Mouse (Mus musculus) cerebellum, adult 18-20 months (tissue): ENCODE results near the gene Cpt1c.

Experiments
- DNase-seq, 2 experiments: peaks; one replicate each; pipeline ENCODE4 v3.0.0; 2021

Cpt1c gene

DNA sequence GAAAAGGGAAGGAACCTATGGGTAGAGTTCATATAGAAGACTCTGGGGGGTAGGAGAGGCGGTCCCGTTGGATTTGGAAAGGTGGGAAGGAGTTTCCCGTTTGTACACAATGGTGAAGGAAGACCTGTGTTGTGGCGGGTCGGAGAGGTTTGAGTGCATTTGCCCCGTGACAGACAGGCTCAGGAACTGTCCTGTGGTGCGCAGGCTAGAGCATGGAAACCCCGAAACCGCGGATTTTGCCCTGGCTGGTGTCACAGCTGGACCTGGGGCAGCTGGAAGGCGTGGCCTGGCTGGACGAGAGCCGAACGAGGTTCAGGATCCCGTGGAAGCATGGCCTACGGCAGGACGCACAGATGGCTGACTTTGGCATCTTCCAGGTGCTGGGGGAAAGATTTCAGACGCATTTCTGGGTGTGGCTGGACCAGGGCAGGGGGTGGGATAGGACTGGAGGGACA lies 23.9 kb upstream of the Cpt1c start, which contains the start of gene Bcl2l12:
Gene Bcl2l12, minus strand, starts transcription at position 212 of the 455 bp plus-strand sequence.
- peak in 1 of 2 experiments; percentile 52 for DNase-seq

DNA sequence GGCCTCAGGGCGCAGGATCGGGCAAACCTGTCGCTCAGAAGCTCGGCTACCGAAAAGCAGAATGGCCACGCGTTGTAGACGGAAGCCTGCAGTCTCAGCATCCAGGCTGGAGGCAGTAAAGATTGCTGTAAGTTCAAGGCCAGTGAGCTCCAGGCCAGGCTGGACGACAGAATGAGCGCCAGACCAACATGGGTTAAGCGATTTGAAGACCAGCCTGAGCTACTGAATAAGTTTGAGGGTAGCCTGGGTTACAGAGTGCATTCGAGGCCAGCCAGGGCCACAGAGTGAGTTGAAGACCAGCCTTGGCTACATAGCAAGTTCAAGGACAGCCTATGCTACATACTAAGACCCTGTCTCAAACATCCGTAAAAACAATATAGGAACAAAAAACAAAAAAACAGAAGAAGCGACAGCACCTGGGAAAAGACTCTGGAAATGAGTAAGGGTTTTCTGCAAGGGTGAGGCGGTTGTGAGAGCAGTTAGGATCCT lies 23.3 kb upstream of the Cpt1c start:
- no peak for DNase-seq

DNA sequence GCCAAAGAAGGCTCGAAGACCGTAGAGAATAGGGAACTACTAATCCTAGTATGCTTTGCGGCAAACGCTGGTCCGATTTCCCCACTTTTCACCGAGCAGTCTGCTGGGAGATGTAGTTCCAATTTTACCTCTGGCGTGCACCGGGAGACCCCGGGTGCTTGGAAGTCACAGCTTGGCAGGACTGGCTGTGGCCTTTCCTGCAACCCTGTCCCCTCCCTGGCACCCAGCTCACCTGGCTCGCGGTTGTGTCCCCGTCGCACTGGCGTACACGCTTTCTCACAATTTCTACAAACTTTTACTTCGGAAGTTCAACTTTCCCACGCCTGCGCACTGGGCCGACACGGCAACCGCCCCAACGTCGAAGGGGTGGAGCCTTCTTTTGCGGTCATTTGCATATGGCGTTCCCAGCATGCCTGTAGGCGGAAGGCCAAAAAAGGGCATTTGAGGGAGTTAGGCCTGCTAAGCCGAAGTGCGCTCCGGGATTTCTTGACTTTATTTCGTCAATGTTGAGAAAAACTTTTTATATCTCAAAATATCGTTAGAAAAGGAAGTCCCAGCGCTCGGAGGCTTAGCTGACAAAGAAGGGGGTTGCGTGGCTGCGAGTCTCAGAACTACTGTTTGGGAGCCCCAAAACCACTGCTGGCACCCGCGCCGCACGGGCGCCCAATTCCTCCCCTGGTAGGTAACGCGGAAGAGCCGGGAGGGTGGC lies 22.7 kb upstream of the Cpt1c start, which contains the start of gene Irf3:
Gene Irf3, plus strand, starts transcription at position 418 of the 709 bp plus-strand sequence.
- DNase-seq: peak; percentile 96 to 98

DNA sequence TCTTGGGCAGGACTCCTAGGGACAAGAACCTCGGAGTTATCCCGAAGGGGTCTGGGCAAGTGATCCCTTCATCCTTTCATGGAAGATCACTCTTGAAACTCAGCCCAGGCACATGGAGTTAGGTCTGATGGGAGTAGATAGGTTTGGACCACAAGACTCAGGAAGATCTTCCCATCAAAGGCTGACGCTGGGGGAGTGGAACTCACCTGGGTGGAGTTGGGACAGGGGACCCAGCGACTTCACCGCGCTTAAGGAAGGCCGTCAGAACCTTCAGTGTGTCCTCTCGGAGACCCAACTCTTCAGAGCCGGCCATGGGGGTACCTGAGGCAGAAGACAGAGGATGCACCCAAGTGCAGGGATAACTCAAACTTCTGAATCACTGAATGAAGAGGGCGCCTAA lies 22.0 kb upstream of the Cpt1c start:
- no peak for DNase-seq

DNA sequence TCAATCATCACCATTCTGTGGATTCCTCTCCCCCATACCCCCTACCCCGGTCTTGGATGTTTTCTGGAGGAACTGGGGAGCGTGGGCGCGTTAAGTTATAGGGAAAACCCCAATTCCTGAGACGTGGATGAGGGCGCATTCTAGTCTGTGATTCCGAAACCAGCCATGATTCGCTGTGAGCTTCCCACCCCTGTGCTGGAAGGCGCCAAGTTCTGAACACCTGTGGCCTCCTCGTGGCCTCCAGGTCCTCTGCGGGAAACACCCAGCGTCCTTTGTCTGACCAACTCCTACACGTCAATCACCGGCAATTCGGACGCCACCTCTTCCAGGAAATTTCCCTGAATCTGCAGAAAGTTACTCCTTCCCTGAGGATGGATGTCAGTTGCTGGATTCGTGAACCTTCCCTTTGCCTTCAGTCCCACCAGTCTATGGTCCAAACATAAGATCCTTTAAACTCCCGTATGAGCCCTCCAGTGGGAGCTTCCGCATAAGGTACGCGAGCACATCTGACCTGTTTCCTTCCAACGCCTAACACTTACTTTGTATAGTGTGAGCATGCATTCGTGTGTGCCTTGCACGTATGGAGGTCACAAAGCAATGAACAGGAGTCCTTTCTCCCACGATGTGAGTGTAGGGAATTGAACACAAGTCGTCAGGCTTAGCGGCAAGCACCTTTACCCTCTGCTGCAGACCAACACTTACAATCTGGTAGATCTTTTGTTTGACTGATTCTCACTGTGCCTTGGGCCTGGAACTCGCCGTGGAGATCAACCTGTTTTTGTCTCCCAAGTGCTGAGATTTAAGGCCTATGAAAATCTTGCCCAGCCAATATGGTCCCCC lies 12.4 kb upstream of the Cpt1c start:
- DNase-seq: no peak

DNA sequence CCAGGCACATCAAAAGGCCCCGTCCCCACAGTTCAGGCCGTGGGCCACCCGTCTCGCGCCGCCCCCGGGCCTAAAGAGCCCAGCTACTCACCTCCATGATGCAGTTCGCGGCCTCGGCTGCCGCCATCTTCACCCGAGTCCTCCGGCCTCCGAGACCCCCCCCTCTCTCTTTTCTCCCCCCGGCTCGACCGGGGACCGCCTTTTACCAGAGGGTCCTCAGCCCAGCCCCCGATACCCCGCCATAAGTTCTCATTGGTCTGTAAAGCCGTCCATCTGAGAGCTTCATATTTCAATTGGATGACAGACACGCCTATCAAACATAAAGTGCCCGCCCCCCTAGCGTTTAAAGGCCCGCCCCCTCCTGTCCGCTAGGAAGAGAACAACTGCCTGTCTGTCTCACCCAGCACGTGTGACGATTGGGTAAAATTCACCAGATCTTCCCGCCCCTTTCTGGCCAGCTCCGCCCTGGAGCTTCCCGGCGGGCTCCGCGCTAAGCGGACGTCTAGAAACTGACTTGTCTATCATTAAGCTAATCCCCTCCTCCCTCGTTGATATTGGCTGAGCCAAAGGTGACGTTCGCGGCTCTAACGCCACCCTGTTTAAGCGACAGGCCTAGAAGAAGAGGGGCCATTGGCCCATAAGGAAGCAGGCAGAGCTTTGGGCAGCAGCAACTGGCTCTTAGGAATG lies 11.7 kb upstream of the Cpt1c start, which contains the start of gene Prmt1:
Gene Prmt1, minus strand, starts transcription at position 377 of the 687 bp plus-strand sequence.
- peak; percentile 96 to 99 for DNase-seq

DNA sequence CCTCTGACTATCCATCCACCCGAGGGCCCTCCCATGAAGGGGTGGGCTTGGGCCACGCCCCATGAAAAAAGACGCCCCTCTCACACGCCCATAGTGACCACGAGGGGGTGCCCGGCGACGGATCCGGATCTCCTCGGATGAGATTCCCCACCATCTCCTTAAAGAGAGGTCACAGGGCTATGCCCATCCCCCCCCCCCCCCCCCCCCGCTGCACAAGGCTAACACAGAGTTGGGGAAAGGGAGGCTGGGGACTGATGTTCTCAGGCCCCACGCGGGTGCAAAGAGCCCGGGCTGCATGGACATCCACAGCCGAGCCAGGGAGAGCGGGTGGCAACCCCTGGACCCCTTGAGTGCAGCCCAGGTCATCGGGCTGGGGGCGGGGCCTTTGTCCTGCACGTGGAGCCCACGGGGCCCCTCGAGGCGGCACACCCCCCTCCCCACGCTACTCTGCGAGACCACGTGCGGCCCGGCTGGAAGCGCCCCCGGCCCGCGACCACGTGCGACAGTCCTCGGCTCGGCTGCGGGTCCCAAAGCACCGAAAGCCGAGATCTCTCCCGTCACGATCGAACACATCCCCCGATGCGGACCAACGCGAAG lies 11.0 kb upstream of the Cpt1c start:
- peak; percentile 61 to 66 for DNase-seq

DNA sequence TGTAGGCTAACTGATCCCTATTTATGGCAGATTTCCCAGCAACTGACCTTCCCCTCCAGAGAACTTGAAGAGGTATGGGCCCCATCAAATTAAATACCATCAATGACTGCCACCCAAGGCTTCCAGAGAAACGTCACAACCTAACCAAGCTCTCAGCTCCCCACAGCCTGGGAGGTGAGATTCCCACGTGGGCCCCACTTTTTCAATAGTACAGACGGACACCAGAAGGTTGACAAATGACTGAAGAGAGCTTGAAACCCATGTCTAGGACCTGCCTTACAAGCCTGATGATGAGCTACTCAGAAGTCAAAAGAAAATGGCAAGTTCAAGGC lies 10.1 kb upstream of the Cpt1c start:
- DNase-seq: no peak

DNA sequence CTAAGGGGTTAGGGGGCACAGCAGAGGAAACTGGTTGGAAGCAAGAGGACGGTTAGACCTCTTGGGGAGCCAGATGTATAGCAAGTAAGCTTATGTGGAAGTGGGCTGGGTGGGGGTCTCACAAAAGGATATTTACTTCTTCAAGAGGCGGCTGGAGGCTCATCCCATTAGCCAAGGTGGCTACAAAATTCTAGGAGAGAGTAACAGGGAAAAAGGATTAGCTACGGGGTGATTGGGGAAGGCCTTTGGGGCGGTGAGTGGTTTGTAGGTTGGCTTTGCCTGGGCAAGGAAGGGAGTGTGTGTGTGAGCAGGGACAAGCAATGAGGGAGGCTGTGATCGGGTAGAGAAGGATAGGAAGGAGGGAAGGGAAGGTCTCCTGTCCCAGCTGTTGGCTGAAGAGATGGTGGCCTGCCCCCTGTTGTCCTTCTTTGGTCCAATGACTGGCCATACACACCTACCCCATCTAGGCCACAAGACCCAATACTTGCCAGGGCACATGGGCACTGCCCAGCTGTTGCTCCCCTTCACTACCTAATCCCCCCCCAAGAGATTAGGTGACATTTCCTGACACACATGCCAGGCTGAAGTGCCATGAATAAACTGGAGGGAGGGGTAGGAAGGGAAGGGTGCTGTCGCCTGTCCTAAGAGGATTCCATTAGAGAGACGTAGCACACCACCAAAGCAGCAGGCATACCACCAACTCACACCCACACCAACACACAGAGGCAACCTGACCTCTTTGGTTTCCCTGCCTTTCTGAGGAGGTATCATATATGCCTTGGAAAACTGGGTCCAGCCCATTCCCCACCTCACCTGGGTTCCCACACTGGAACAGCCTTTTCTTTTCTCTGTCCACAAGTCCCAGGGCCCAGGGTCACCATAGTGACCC lies 9.5 kb upstream of the Cpt1c start:
- no peak for DNase-seq

DNA sequence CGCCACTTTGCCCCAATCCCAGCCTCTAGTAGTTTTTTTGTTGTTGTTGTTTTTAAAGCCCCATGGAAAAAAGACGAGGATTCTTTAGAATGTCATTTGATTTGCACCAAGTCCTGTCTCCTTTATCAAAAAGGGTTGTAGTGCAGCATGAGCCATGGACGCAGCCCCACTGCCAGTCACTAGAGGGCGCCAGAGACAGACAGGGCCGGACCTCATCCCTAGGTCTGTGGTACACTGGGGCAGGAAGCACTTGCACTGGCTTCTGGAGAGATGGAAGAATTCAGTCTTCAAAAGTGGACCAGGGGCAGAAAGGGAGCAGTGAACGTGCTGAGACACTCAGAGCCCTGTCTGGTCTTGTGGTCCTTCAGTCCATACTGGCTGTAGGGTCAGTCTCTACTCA lies 8.4 kb upstream of the Cpt1c start:
- DNase-seq: peak; percentile 88 to 89

DNA sequence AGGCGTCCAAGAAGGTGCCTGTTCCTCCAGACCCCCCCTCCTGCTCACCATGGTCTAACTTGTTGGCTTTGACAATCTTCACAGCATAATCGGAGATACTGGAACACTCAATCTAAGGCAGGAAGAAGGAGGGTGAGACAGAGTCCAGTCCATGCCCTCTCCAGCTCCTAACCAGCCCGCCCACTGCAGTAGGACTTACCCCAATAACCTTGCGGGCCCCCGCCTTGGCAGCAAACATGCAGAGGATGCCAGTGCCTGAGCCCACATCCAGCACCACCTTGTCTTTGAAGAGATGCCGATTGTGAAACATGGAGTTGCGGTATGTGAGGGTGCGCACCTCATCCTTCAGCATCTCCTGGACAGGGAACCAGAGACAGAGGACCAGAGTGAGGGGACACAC lies 6.9 kb upstream of the Cpt1c start:
- no peak for DNase-seq

DNA sequence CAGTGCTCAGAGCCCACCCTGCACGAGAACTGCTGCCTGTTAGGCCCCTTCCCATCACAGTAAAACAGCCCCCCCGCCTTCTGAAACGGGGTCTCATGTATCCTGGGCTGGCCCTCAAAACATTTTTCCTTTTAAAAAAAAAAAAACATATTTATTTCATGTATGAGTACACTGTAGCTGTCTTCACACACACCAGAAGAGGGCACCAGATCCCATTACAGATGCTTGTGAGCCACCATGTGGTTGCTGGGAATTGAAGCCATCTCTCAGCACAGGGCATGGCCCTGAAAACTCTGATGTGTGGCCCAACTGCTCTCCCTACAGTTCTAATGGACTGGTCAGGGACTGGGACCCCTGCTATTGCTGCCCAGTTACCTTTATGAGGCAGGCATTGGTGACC lies 3.6 kb upstream of the Cpt1c start:
- DNase-seq: no peak

DNA sequence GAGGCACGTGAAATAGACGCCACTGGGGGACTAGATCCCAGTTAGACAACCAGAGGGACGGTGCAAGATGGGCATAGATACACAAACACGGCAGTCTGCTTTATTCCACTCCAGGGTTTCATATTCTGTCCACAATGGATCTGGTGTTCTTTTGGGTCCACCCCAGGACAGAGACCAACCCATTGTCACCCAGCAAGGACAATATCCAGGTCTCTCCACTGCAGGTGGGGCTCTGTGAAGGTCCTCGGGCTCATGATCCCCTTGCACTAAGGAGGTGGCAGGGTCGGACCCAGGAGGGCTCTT lies 417 bp upstream of the Cpt1c start:
- DNase-seq: peak in 1 of 2 experiments; percentile 38

DNA sequence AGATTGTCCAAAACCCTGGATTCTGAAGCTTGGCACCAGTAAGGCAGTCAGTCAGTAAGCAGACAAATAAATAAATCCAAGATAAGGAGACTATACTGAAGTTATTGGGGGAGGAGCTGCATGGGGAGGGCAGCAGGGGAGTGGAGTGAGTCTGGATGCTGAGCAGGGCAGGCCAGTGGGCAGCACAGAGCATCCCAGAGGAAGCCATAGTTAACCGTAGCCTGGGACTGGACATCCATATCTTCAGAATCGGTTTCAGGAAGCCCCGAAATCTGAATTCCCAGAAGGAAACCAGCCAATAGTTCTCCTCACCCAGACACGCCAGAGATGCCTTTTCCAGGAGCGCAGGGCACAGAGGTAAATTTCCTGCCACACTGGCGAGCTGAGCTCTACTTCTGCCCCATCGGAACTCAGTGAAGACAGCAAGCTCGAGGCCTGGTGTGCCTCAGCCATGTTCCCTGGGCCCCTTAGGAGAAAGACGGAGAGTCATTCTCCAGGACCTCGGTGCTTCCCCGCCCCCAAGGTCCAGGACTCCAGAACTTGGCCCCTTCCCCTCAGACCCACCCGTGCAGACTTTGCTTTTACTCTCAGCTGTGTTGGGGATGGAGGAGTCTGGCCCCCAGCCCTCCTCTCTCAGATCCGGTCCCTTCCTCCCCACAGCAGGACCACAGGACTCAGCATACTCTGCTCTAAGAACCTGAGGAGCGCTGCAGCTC lies 1.1 kb downstream of the Cpt1c start:
- DNase-seq: peak in 1 of 2 experiments; percentile 47

DNA sequence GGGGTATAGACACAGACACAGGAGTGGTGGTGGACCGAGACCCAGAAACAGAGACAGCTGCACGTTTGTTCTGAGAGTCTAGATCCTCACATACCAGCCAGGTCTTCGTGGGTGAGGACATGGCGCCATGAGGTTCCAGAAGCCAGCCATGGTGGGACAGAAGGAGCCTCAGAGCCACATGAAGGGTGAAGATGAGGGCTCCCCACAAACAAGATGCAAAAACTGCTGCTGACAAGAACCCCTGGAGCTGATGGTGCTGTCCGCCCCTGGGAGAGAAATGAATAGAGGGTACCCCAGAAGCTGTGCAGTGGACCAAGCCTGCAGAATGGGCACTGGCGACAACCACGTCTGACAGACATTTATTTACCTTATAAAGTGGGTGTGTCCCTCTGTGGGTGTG lies 3.5 kb downstream of the Cpt1c start:
- DNase-seq: no peak

DNA sequence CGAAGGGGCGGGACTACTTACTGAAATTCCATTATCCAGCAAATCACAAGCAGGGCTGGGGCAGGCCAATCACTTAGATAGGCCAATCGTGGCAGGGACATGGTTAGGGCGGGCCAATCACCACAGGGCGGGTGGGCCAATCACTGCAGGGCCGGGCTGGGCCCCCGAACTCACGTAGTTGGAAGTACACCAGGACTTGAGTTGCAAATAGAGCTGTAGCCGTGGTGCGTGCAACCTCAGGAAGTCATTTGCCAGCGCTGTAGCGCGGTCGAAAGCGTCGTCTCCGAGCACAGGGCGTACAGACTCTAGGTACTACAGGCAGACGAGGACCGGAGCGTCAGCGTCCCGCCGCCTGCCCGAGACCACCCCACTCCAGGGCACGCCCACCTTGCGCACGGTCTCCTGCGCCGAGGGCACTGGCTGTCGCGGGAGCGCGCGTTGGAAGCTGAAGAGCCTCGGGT lies 4.4 kb downstream of the Cpt1c start:
- DNase-seq: peak; percentile 76 to 87

DNA sequence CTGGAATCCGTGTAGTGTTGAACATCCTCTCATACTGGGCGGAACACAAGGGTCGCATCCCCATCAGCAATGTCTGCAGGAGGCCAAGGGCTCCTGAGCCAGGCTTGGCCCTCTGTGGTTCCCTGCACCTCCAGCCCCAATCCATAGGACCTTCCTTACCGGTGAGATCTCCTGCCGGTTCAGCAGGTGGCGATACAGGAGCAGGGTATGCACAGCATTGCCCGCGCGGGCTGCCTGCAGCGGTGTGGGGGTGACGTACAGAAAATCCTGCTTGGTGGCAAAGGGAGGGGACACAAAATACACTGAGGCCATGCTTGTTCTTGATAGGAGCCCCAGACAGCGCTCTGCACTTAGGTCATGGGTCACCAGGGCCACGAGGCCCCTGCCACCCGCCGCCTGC lies 8.0 kb downstream of the Cpt1c start:
- no peak for DNase-seq

DNA sequence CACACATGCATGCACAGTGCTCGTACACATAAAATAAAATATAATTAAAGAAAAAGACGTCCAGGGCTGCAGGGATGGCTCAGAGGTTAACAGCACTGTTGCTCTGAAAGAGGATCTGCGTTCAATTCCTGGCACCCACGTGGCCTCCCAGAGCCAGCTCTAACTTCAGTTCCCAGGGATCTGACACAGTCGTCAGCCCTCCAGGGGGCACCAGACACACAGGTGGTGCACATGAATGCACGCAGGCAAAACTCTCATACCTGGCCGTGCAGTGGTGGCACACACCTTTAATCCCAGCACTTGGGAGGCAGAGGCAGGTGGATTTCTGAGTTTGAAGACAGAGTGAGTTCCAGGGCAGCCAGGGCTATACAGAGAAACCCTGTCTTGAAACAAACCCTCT lies 8.7 kb downstream of the Cpt1c start:
- DNase-seq: no peak

DNA sequence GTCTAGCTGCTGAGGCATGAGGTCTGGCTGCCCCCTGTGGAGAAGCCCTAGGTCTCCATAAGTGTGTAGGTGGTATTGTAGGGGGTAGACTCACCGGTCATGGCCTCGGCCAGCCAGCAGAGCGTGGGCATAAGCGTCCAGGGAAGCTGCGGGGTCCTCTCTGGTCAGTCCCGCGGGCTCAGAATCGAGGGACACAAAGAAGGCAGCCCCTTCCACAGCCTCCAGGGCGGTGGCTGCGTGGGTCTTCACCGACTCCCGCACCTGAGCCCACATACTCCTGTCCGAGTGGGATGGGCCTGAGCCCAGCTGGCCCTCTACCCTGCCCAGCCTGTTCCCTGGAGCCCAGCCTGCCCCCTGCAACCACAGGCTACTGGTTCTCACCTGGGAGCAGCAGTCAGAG lies 9.7 kb downstream of the Cpt1c start:
- DNase-seq: no peak

DNA sequence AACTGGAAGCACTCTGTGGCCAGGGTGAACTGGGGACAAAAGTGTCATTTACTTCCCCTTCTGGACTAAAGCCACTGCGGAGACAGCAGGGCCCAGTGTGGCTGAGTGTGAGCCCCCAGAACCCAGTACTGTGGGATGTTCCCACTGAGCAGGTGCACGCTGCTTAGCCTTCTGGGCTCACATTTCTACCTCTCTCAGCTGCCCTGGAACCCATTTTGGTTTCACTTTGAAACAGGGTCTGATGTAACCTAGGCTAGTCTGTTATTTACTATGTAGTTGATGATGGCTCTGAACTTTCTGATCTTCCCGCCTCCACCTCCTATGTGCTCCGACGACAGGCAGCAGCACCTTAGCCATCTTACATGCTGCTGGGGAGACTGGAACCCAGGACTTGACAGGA lies 11.8 kb downstream of the Cpt1c start:
- no peak for DNase-seq

DNA sequence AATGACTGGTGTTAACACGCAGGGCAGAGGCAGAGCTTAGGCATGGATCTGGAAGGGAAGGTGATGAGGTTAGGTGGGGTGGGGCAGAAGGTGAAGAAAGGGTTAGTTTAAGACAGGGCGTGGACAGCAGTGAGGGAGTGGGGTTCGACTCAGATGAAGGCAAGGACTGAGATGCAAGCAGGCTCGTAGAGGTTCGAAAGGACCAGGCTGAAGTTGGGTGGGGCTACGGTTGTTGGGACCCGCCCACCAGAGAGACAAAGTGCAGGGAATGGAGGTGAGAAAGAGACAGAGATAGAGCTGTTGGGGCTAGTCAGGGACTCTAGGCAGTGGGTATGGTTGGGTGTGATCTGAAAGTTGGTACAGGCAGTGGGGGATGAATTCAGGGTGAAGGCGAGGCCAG lies 12.3 kb downstream of the Cpt1c start:
- DNase-seq: no peak
